Mouse (Mus musculus) adrenal gland, adult 2 months (tissue): ENCODE data around the gene En1. TPM values are rescaled to one million over a fixed set of nuclear protein-coding genes. Genes with fewer than 3 reads are reported as not detected.
A peak's percentile ranks its signal among the peaks of the same experiment; 100 is the strongest.

Experiments
- DNase-seq: peaks from one replicate; pipeline ENCODE4 v3.0.0; 2021
- polyA plus RNA-seq: library from polyadenylated mRNA; depleted of rRNA; stranded (reverse); fragments of >200 nt; gene quantifications from 2 replicates; pipeline ENCODE4 v1.2.3, GENCODE M21; 2012
- total RNA-seq, 2 experiments: library from RNA; stranded (reverse); gene quantifications; 2 replicates each; pipeline ENCODE4 v1.2.3; 2021

The En1 gene
- total and polyA plus RNA-seq, 3 experiments = 0.03 TPM; not detected in 2

DNA sequence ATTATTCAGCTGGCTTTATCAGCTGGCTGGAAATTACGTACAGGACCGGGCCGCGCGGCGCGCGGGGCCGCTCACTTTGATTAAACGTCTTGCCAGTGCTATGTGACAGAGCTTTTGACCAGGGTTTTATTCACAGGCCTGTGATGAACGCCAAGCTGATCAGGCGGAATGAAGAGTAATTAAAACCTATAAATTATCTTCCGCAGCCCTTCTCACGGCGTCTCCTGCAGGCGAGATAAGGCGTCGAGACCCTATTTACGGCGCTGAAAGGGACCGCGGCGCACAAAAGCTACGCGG lies 2.1 kb upstream of the En1 start:
- DNase-seq = no peak

DNA sequence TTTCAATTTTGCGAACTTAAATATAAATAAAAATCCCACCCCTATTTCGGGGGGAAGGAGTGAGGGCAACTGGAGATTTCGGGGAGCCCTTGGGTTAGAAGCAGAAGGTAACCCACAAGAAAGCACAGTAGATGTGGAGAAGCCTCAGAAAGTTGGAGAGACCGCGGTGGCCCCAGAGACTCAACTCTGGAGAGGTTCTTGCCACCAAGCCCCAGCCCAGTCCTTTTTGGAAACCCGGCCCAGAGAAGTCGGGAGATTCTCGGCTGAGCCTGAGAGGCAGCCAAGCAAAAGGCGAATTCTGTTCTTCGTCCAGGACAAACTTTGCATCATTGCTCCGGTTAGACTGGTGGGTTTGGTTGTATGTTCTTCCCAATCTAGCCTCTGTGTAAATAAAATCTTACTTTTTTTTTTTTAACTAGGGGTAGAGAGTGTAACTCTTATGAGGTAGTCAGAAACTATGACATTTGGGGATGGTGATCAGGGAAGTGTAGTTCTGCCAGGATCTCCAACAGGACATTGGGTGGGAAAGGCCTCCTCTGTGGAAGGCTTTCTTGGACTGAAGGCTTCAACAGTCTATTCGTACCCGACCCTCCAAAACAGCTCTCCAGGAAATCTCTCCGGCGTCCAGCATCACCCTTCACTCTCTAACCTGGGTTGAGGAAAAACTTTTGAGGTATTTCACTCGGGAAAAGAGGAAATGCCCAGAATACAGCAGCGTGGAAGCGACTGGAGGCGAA lies 1.5 kb upstream of the En1 start:
- DNase-seq = no peak

DNA sequence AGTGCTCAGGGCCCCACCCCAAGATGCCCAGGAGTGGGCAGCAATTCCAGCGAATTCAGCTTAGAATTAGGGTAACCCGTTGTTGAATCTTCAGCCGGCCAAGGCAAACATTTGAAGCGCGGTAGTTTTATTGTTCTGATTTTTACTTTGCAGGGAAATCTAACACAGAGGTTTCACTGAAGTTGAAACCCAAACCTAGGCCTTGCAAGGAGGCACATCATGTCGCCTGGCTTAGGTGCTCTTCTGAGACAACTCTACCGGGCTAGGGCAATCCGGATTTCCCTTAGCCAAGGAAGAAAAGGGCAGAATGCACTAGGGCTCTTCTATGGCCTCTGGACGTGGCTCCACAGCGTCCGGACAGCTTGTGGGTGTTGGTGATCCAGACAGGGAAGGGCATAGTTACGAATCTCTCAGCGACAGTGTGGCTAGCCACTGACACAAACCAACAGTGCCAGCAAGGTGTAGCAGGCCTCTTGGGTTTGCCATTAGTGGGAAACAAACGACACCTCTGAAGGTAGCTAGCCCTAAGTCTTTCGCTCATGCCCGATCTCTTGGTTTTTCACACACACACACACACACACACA lies 873 bp upstream of the En1 start:
- no peak for DNase-seq

DNA sequence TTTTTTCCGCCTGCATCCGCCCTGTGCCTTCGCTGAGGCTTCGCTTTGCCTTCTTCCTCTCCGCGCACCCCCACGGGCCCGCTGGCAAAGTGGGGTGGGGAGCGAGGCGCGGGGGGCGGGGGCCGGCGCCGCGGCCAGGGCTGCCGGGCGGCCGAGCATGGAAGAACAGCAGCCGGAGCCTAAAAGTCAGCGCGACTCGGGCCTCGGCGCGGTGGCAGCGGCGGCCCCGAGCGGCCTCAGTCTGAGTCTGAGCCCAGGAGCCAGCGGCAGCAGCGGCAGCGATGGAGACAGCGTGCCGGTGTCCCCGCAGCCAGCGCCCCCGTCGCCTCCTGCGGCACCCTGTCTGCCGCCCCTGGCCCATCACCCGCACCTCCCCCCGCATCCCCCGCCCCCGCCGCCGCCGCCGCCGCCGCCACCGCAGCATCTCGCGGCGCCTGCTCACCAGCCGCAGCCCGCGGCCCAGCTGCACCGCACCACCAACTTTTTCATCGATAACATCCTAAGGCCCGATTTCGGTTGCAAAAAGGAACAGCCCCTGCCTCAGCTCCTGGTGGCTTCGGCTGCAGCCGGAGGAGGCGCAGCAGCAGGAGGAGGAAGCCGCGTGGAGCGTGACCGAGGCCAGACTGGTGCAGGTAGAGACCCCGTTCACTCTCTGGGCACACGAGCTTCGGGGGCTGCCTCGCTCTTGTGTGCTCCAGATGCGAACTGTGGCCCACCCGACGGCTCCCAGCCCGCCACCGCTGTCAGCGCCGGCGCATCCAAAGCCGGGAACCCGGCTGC lies 848 bp downstream of the En1 start:
- DNase-seq = peak; percentile 56

DNA sequence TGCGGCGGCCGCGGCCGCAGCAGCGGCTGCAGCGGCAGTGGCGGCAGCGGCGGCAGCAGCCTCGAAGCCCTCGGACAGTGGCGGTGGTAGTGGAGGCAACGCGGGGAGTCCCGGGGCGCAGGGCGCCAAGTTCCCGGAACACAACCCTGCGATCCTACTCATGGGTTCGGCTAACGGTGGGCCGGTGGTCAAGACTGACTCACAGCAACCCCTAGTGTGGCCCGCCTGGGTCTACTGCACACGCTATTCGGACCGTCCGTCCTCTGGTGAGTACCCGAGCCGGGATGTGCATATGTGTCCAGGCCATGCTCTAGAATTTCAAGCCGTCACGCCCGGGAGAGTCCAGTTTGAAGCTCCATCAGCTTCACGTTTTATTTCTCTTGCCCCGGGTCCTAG lies 1.4 kb downstream of the En1 start:
- DNase-seq = peak; percentile 31

DNA sequence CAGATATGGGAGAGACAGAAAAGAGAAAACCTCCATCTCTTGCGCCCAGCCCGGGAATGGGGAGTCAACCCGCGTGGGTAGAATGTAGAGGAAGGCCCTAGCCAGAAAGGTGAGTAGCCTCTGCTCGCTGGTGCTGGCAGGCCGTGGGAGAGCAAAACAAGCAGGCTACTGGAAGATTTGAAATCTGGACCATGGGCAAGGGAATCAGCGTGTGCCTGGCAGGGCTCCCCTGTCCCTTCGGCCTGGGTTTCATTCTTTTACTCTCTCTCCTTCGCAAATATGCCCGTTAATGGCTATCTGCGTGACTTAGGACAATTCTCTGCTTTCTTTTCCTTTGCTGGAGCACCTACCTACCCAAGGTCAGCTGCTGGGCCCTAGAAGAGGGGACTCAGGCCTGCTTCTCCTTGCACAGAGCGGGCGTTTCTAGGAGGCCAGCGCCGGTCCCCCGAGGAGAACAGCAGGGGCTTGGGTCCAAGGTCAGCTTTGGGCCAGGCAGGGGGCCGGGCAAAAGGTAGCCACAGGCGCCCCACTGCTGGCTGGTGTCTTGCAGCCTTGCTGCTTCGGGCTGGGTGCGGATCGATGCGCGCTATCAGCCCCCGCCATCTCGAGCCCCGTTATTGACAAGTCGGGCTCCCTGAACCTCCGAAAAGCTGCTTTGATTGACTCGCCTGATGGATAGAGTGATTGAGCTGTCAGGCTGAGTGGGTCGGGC lies 2.4 kb downstream of the En1 start:
- DNase-seq = no peak

DNA sequence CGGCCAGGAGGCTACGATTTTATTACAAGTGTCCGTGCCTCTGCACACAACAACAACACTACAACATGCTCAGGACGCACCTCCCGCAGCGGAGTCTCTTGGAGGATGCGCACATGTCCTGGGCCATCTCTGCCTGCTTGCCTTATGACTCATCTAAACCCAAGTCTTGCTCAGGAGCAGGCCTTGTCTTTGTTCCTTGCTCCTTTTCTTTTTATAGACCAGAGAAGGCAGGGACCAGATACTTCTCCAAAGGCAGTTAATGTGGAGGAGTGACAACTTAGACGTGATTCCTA lies 2.9 kb downstream of the En1 start:
- no peak for DNase-seq

DNA sequence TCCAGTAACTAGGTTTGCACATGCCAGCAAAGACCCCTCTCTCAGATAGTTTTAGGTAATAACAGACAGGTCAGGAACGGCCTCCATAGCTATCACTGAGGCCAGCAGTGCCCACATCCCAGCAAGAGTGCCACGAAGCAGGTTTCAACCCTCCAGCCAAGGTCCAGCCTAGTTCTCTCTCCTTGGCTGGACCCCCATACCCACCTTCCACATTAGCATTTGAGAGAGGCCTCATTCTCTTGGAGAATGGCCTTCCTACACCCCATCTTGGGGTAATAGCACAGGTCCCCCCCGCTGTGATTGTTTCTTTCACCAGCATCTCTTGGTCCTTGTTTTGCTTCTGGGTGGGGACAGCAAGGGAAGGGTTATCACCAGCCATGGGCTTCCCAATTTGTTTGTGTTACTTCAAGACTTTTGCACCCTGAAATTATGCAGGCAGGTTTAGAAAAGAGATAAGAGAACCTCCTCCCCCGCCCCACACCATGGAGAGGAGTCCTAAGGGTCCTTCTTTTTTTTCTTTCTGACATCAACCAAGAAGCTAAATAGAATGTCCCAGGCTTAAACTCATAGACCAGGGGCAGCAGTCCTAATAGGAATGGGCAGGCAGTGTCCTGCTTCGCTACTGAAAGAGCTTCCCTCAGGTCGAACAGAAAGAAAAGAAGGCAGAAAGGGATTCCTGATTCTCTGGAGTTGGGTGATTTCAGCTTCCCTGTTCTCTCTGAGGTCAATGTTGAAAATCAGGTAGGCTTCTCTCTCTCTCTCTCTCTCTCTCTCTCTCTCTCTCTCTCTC lies 3.5 kb downstream of the En1 start:
- no peak for DNase-seq

DNA sequence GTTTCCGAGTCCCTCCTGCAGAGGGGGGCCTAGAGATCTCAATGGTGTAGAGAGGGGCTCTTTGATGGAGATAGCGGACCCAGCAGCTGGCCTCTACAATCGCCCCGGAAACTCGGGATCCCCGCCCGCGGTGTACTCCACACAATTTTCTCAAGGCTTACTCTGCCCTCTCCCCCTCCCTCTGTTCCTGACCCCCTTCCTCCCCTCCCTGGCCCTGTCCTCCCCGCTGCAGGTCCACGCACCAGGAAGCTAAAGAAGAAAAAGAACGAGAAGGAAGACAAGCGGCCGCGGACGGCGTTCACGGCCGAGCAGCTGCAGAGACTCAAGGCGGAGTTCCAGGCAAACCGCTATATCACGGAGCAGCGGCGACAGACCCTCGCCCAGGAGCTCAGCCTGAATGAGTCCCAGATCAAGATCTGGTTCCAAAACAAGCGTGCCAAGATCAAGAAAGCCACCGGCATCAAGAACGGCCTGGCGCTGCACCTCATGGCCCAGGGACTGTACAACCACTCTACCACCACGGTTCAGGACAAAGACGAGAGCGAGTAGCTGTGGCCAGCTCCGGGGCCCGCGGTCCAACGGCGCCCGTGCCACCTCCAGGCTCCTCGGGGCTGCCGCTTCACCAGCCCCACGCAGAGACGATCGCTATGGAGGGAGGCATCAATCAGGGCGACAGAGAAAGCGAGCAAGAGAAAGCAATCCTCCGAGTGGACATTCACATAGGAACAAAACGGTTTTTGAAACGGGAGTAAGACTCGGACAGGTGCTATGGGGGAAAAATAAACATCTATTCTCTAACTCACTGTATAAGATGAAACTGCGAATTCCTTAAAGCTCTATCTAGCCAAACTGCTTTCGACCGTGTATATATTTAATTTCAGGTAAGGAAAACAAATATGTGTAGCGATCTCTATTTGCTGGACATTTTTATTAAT lies 4.7 kb downstream of the En1 start:
- DNase-seq = peak; percentile 39

DNA sequence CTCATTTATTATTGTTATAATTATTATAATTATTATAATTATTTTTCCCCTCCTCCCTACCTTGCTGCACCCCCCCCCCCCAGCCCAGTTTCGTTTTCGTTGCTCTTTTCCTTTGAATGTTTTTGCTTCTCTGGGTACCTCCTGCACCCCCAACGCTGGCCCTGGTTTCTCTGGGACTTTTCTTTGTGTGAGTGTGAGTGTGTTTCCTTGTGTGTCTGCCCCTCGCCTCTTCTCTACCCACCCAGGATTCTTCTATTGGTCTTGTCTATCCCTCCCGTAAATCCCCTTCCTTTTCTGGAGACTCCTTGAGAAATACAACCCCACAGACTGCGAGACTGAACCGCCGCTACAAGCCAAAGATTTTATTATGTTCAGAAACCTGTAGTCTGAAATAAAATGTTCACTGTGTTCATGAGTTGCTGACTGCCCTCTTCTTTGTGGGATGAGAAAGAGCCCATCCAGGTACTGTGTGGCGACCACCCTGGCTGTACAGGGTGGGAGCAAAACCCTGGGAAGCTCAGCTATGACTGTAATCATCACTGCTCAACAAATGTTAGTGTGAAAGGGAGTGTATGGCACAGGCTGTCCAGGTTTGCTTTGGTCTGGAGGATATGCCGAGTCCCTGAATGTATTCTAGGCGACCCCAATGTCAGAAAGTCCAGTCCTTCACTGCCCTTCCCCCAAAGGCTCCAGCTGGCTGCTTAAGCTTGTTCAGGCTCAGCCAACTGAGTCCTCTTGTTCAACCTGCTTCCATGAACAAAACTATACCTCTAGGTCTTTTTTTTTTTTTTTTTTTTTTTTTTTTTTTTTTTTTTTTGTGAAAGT lies 5.6 kb downstream of the En1 start:
- no peak for DNase-seq

DNA sequence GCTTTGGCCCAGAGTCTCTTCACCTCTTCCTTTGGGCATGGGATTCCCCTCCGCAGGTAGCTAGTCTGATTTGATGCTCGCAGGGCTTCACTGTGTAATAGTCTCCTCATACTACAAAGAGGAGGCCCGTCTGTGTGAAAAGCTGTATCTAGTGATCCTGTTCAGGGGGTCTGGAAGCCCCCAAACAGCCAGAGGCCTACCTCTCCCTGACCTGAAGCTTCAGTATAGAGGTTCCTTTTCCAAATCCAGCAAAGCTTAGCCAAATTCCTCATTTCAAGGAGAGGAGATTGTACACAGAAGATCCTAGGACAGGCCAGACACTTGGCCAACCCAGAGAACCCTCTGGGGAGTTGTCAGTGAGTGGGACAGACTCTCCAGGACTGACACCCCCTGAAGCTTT lies 6.2 kb downstream of the En1 start:
- no peak for DNase-seq

DNA sequence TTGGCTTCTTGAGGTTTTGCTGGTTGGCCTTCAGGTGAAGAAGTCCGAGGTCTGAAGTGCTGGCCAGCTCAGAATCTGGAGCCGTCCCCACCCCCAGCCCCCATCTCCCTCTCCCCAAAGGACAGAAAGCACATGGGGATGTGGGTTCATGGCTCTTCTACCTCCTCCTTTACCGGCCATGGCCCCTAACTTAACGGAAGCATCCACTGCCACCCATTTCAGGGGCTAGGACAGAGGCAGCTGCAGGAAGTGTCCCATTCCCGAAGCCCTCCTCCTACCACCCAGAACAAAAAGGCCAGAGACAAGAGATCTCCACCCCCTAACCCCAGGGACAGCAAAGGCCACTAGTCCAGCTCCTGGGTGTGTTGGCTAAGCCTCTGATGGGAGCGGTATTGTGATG lies 7.4 kb downstream of the En1 start:
- DNase-seq = no peak

DNA sequence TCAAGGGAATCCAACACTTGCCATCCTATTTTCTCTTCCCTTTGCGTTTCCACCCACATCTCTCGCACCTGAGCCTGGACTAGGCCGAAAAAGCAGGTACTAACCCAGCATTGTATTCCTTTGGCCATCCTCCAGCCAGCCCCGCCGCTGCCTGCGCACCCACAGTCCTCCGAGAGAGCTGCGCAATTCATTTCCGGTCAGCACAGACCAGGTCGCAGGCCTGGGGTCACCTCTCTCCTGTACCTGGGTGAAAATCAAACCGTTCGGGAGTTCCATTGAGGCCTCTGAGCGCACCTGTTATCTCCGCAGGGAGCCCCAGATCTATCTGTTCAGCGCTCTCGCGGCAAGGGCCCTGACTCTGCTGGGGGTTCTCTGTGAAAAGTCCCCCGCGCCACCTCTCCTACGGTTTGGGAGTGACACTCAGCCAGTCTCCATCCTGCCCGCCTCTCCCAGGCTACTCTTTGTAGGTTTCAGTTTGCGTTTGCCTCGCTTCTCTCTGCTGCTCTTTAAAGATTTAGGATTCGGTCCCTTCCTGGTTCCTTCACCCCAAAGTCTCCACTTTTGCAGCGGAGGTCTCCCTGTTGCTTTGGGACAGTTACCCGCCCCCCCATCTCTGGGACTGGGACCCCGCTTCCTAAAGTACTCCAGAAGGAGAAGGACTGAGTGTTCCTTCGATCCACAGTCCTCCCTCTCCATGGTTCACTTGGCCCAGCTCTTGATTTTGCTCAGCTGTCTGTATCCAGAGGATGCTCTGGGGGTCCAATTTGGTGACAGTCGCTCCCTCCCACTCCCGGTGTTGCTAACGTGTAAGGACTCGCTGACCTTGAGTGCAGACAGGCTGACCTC lies 11.5 kb downstream of the En1 start:
- DNase-seq = no peak

DNA sequence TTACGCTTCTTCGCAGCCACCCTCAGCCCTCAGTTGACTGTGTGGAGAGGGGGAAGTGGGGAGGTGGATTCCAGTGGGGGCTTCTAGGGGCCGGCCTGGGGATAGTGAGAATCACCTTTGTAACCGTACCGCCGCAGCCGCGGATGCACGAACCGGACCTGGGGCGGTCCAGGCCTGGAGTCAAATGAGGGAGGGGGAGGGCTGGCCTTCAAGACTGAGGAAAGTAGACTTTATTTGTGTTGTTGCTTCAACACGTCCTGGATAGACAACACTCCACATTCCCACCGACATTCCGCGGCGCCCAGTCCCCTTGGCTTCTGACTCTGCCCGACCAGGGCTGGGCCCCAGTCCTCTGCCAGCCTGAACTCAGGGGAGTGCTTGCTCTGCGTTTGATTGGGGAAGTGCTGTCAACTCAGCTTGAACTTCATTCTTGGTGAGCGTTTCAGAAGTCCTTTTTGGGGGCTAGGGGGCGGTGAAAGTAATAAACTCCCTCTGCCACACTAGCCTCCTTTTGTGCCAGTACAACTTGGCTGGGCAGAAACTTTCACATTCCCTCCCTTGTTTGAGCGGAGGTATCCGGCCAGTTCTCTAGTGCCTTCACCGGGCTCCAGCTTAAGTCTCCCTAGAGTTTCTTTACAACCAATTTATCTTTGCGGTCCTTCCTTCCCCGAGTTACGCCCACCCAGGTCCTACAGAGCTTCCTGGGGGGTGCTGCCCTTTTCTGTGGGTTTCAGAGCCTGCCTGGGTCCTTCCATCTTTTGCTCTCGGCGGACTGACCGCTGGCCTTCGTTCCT lies 12.3 kb downstream of the En1 start:
- no peak for DNase-seq

DNA sequence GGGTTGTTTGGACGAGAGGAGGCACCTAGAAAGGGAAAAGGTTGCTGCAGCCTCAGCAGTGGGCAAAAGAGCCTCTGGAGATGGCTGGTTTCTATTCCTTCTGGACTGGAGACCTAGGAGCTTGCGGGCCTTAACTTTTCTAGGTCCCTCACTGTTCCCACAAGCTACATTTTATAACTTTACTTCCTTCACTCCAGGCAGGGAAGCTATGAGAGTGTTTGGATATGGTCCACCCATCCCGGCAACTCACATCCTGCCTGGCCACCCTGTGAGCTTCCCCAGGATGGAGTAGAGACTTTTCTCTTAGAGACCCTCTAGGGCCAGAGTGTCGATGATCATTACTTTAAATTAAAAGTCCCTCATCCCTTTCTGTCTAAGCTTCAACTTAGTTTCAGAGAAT lies 13.3 kb downstream of the En1 start:
- no peak for DNase-seq

DNA sequence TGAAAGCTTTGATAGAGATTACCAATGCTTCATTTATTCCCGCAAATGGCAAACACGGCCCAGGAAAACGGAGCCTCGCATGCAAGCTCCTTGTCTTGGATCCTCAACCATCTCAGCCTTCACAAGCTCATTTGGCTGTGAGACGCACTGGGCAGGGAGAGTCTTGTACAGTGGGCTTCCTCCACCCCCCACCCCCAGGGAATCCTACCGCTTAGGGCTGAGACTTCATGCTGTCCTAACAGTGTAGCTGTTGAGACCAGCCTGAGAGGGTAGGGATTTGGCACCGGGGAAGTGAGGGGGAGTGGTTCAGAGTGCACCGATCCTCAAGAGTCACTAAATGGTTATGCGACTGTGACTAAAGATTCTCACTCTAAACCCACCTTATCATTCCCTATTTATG lies 13.7 kb downstream of the En1 start:
- no peak for DNase-seq

DNA sequence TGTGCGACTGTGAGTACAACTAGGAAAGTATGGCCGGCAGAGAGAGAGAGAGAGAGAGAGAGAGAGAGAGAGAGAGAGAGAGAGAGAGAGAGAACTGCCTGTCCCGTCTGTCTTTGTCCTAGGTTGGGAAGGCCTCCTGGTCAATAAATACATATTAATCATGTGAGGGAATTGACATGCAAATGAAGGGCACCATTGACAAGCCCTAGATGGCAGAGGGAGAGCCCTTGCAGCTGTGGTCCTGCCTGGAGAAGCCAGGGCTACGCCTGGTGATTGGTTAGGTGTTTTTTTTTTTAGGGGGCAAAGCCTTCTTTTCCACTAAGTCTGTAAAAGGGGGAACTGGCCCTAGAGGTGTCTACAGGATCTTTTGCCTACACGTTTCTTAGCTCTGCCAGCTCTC lies 19.2 kb downstream of the En1 start:
- no peak for DNase-seq

DNA sequence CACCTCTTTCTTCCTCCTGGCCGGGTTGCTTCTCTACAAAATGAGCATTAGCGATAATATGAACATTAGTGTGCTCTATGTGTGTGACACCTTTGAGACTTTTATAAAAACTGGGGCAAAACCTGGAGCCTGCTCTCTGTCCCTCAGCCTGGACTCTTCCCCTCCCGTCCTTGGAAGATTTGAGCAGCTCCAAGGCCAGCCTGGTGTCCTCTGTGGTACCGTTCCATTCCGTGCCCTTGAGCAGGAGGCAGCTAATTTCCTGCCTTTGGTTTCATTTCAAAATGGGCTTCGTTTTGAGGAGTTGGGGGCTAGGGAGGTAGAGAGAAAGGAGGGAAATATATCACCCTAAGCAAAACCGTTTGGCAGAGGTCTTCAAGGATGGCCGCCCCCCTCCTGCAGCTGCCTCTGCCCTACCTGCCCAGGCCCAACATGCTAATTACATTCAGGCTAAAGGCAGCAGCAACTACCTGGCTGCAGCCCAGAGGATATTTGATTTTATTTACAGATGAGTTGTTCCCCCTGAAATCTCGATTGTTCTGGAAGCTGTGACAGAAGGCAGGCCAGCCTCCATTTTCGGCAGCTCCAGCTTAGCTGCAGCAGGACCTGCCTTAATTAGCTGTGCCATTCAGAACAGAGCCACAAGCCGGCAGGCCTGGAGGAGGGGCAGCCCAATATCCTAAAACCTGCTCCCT lies 24.9 kb downstream of the En1 start:
- DNase-seq = peak; percentile 30
